Mouse (Mus musculus): ENCODE results near the gene Vps52. TPM values are rescaled to one million over a fixed set of nuclear protein-coding genes. Genes with fewer than 3 reads are reported as not detected.

The Vps52 gene
- polyA plus RNA-seq, 1 experiment: 142 TPM

DNA sequence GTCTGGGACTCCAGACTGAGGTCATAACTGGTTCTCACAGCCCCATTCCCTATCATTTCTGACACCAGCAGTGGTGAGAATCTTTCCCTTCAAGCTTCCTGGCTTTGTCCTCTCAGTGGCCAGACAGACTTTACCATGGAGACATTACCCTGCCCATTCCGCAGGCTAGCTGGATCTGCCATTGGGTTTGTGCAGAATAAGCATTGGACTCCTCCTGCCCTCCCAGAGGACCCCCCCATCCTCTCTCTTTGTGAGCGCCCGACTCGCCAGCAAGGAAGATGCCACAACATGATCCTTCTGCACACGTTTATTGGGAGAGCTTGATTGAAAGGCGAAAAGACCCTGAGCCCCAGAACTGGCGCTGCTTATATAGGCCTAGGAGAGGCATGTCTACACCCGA is 57.8 kb downstream of the Vps52 start:
- no peak overlapping the region for H3K4me3 ChIP-seq (ENCODE audit: control insufficient read depth, insufficient read depth, low read length)
- TF ChIP-seq CTCF (IDR thresholded peaks at IDR 0.05; ENCODE audit: borderline replicate concordance, control insufficient read depth, extremely low read depth, insufficient read depth, low read length, poor library complexity) (no peak), POLR2A (IDR thresholded peaks at IDR 0.05; ENCODE audit: control insufficient read depth, extremely low read depth, insufficient read depth, low read length, poor library complexity) (no peak)
- no peaks in the 10 kb centered on the region for H3K36me3 ChIP-seq (ENCODE audit: control insufficient read depth, insufficient read depth, low read length)
- DNase-seq: no peak
- H3K27ac ChIP-seq (ENCODE audit: control insufficient read depth, insufficient read depth, low read length): no peak overlapping the region
- no peaks in the 10 kb centered on the region for H3K4me1 ChIP-seq (replicated peaks; ENCODE audit: control insufficient read depth, insufficient read depth, low read length)
- WGBS: 98% methylated on average over 8 of the region's 8 CpGs
- H3K27me3 ChIP-seq (ENCODE audit: control insufficient read depth, insufficient read depth, low read length): no peaks in the 10 kb centered on the region

Other genes with a start within 250 kb of the Vps52 start
- gene March2, start 237.1 kb upstream of the Vps52 start, polyA plus RNA-seq (2012; rRNA removed): 119 and 120 TPM in 2 replicates
- 464 and 542 TPM in 2 replicates for gene Rab11b, start 195.3 kb upstream of the Vps52 start, polyA plus RNA-seq (2012; rRNA removed)
- gene Angptl4, start 174.0 kb upstream of the Vps52 start, polyA plus RNA-seq (2012; rRNA removed): 23.0 TPM in 2 replicates
- 19.9 and 29.3 TPM in 2 replicates for gene Kank3, start 145.3 kb upstream of the Vps52 start, polyA plus RNA-seq (2012; rRNA removed)
- 678 and 707 TPM in 2 replicates for gene Rps28, start 131.2 kb upstream of the Vps52 start, polyA plus RNA-seq (2012; rRNA removed)
- 305 and 382 TPM in 2 replicates for gene Ndufa7, start 131.2 kb upstream of the Vps52 start, polyA plus RNA-seq (2012; rRNA removed)
- gene Cd320, start 112.7 kb upstream of the Vps52 start, polyA plus RNA-seq (2012; rRNA removed): 28.7 and 32.9 TPM in 2 replicates
- 3.0 TPM in 1 of 2 replicates, not detected in the other for gene Gm7029, start 82.0 kb upstream of the Vps52 start, polyA plus RNA-seq (2012; rRNA removed)
- 57.3 and 70.8 TPM in 2 replicates for gene Kifc1, start 65.2 kb upstream of the Vps52 start, polyA plus RNA-seq (2012; rRNA removed)
- 0.69 and 1.0 TPM in 2 replicates for gene Platr17, start 50.7 kb upstream of the Vps52 start, polyA plus RNA-seq (2012; rRNA removed)
- 116 and 129 TPM in 2 replicates for gene Daxx, start 46.4 kb upstream of the Vps52 start, polyA plus RNA-seq (2012; rRNA removed)
- gene Tapbp, start 39.9 kb upstream of the Vps52 start, polyA plus RNA-seq (2012; rRNA removed): 201 and 248 TPM in 2 replicates
- gene Zbtb22, start 39.9 kb upstream of the Vps52 start, polyA plus RNA-seq (2012; rRNA removed): 119 and 120 TPM in 2 replicates
- gene Rgl2, start 26.3 kb upstream of the Vps52 start, polyA plus RNA-seq (2012; rRNA removed): 528 and 541 TPM in 2 replicates
- 29.8 and 35.1 TPM in 2 replicates for gene Pfdn6, start 15.5 kb upstream of the Vps52 start, polyA plus RNA-seq (2012; rRNA removed)
- 35.4 and 38.1 TPM in 2 replicates for gene Wdr46, start 15.2 kb upstream of the Vps52 start, polyA plus RNA-seq (2012; rRNA removed)
- gene B3galt4, start 4.3 kb upstream of the Vps52 start, polyA plus RNA-seq (2012; rRNA removed): 25.6 and 25.8 TPM in 2 replicates
- 584 and 593 TPM in 2 replicates for gene Rps18, start 189 bp downstream of the Vps52 start, polyA plus RNA-seq (2012; rRNA removed)
- gene H2-K1, start 44.5 kb downstream of the Vps52 start, polyA plus RNA-seq (2012; rRNA removed): 3,482 and 5,138 TPM in 2 replicates
- 38.4 and 40.7 TPM in 2 replicates for gene Ring1, start 68.9 kb downstream of the Vps52 start, polyA plus RNA-seq (2012; rRNA removed)
- gene H2-Ke6, start 72.2 kb downstream of the Vps52 start, polyA plus RNA-seq (2012; rRNA removed): 127 and 141 TPM in 2 replicates
- gene Slc39a7, start 75.9 kb downstream of the Vps52 start, polyA plus RNA-seq (2012; rRNA removed): 187 and 195 TPM in 2 replicates
- gene Rxrb, start 76.0 kb downstream of the Vps52 start, polyA plus RNA-seq (2012; rRNA removed): 143 and 164 TPM in 2 replicates
- 8.5 and 11.8 TPM in 2 replicates for gene Col11a2, start 83.6 kb downstream of the Vps52 start, polyA plus RNA-seq (2012; rRNA removed)
- gene H2-Oa, start 136.5 kb downstream of the Vps52 start, polyA plus RNA-seq (2012; rRNA removed): 122 and 154 TPM in 2 replicates
- gene H2-DMa, start 163.7 kb downstream of the Vps52 start, polyA plus RNA-seq (2012; rRNA removed): 141 and 177 TPM in 2 replicates
- 236 and 257 TPM in 2 replicates for gene Brd2, start 166.8 kb downstream of the Vps52 start, polyA plus RNA-seq (2012; rRNA removed)
- gene H2-DMb2, start 187.5 kb downstream of the Vps52 start, polyA plus RNA-seq (2012; rRNA removed): 119 and 123 TPM in 2 replicates
- 130 and 197 TPM in 2 replicates for gene H2-DMb1, start 197.3 kb downstream of the Vps52 start, polyA plus RNA-seq (2012; rRNA removed)
- 197 and 202 TPM in 2 replicates for gene Tap1, start 231.7 kb downstream of the Vps52 start, polyA plus RNA-seq (2012; rRNA removed)
- gene Psmb9, start 232.0 kb downstream of the Vps52 start, polyA plus RNA-seq (2012; rRNA removed): 288 and 334 TPM in 2 replicates
- gene Psmb8, start 241.9 kb downstream of the Vps52 start, polyA plus RNA-seq (2012; rRNA removed): 656 and 705 TPM in 2 replicates
- gene Tap2, start 247.7 kb downstream of the Vps52 start, polyA plus RNA-seq (2012; rRNA removed): 231 and 232 TPM in 2 replicates